Mouse (Mus musculus) frontal cortex, postnatal 36 days (tissue): ENCODE measurements around the gene Vasn.
A peak's percentile ranks its signal among the peaks of the same experiment; 100 is the strongest.

Experiments used
- DNase-seq, 2 experiments: peaks; one replicate each; pipeline ENCODE4 v3.0.0; 2022; ENCODE audit warnings: low spot score in 2 of 2

Gene Vasn

GRCm38 (mm10) chr16:4606431-4607084 lies 33.2 kb upstream of the Vasn start:
- DNase-seq, result peak in 1 of 2 experiments; percentile 38

GRCm38 (mm10) chr16:4607818-4608531 lies 31.8 kb upstream of the Vasn start:
- DNase-seq, result peak; percentile 77 to 81

GRCm38 (mm10) chr16:4608532-4609059 lies 31.1 kb upstream of the Vasn start:
- DNase-seq, result no peak

GRCm38 (mm10) chr16:4611193-4611592 lies 28.5 kb upstream of the Vasn start:
- DNase-seq, result no peak

- no peak for DNase-seq
Observed at GRCm38 (mm10) chr16:4611676-4612075, 28.1 kb upstream of the Vasn start.

GRCm38 (mm10) chr16:4613736-4614135 lies 26.0 kb upstream of the Vasn start:
- no peak for DNase-seq

GRCm38 (mm10) chr16:4614639-4615038 lies 25.1 kb upstream of the Vasn start:
- DNase-seq, result no peak

- no peak for DNase-seq
Observed at GRCm38 (mm10) chr16:4615297-4615696, 24.4 kb upstream of the Vasn start.

GRCm38 (mm10) chr16:4616829-4617228 lies 22.9 kb upstream of the Vasn start:
- no peak for DNase-seq

- no peak for DNase-seq
Observed at GRCm38 (mm10) chr16:4624074-4624473, 15.7 kb upstream of the Vasn start.

GRCm38 (mm10) chr16:4624481-4625110 lies 15.1 kb upstream of the Vasn start, which contains the start of gene Pam16:
Pam16 (minus strand) TSS chr16:4624988.
- DNase-seq, result peak; percentile 88 to 94

GRCm38 (mm10) chr16:4627105-4627504 lies 12.6 kb upstream of the Vasn start:
- no peak for DNase-seq

GRCm38 (mm10) chr16:4628898-4629419 lies 10.8 kb upstream of the Vasn start:
- DNase-seq, result no peak

- peak; percentile 68 to 73 for DNase-seq
Observed at GRCm38 (mm10) chr16:4629950-4630349, 9.8 kb upstream of the Vasn start.

GRCm38 (mm10) chr16:4632050-4632449 lies 7.7 kb upstream of the Vasn start:
- DNase-seq, result no peak

- no peak for DNase-seq
Observed at GRCm38 (mm10) chr16:4633661-4634060, 6.1 kb upstream of the Vasn start.

GRCm38 (mm10) chr16:4634681-4635080 lies 5.1 kb upstream of the Vasn start:
- DNase-seq, result no peak

- DNase-seq, result no peak
Observed at GRCm38 (mm10) chr16:4635760-4636159, 4.0 kb upstream of the Vasn start.

GRCm38 (mm10) chr16:4638891-4639390 lies 800 bp upstream of the Vasn start:
- DNase-seq, result no peak

GRCm38 (mm10) chr16:4640267-4641005 lies 695 bp downstream of the Vasn start:
- no peak for DNase-seq

- DNase-seq, result no peak
Observed at GRCm38 (mm10) chr16:4641119-4641838, 1.5 kb downstream of the Vasn start.
